Mouse (Mus musculus) heart, adult 2 months (tissue): ENCODE measurements around the gene Lce1e.

Experiments used
- EP300 ChIP-seq: fragments of 200-500 bp; IDR thresholded peaks from 2 replicates; pipeline ENCODE4 v1.6.1; 2011; ENCODE audit warnings: low read depth, low read length, control low read depth; ENCODE audit not compliant: insufficient read depth
- POLR2A ChIP-seq: fragments of 200-500 bp; IDR thresholded peaks from 2 replicates; pipeline ENCODE4 v1.6.1; 2011; ENCODE audit warnings: mild to moderate bottlenecking, low read depth, low read length, control low read depth; ENCODE audit not compliant: insufficient read depth

DNA sequence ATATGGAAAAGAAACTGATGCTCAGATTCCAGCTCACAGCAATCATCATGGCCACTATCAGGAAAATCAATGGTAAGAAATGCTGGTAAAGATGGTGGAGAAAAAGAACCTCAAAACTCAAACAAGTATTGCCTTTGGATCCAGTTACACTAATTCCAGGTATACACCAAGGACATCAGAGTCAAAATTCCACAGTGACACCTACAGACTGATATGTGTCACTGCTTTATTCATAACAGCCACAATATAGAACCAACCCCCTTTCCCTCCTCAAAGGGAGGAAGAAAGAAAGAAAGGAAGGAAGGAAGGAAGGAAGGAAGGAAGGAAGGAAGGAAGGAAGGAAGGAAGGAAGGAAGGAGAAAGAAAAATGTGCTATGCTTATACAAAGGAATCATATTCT lies 6.2 kb upstream of the Lce1e start:
- TF ChIP-seq EP300 (no peak), POLR2A (no peak)
